8 mouse cellular contexts compared by ENCODE assay signal in genomic region chr2:148875335-148875811, GRCm38 (mm10). TPM values are rescaled to one million over a fixed set of nuclear protein-coding genes. Genes with fewer than 3 reads are reported as not detected.
DNase-seq lines count a peak whose midpoint lies in the region; ATAC-seq and TF ChIP-seq lines count a peak whose summit lies in the region.

Gene Cst3 (minus strand): TSS chr2:148875692.

- H3K4me3 ChIP-seq in ES-Bruce4 (ENCODE audit: low read depth, low read length), result peak within 1 kb of the TSS; percentile 96
- H3K4me3 ChIP-seq in forebrain, embryonic 15.5 days, result peak within 1 kb of the TSS; percentile 100
- H3K4me3 ChIP-seq in lung, adult 2 months (replicated peaks; ENCODE audit: extremely low read depth, low read depth, low read length), result peak within 1 kb of the TSS; percentile 88

- H3K27ac ChIP-seq in ES-Bruce4 (ENCODE audit: insufficient read depth, low read length), result peak within 1 kb of the TSS; percentile 92
- peak within 1 kb of the TSS; percentile 92 for H3K27ac ChIP-seq in forebrain, embryonic 15.5 days (replicated peaks)

- peak within 1 kb of the TSS; percentile 64 for H3K9ac ChIP-seq in ES-Bruce4 (ENCODE audit: low read depth, poor library complexity, severe bottlenecking)
- peak within 1 kb of the TSS; percentile 96 for H3K9ac ChIP-seq in forebrain, embryonic 15.5 days (replicated peaks)

- peaks cover 4% of the 10 kb centered on the region for H3K4me1 ChIP-seq in ES-Bruce4 (ENCODE audit: control insufficient read depth, insufficient read depth, low read length)
- H3K4me1 ChIP-seq in forebrain, embryonic 15.5 days, result peaks cover 30% of the 10 kb centered on the region
- peaks cover 33% of the 10 kb centered on the region for H3K4me1 ChIP-seq in lung, adult 2 months (ENCODE audit: control insufficient read depth, insufficient read depth, low read length)

- under 1% methylated on average over 18 of the region's 19 CpGs for WGBS in forebrain, embryonic 15.5 days
- WGBS in lung, adult 2 months, result 0% methylated on average over 19 of the region's 19 CpGs

- peak; percentile 82 for DNase-seq in cerebellum, adult 11 months
- peak; percentile 94 for DNase-seq in heart, postnatal 25 days (ENCODE audit: low spot score)
- DNase-seq in layer of hippocampus, adult 18-20 months (ENCODE audit: low spot score in 2 of 2), result peak; percentile 85 to 91
- DNase-seq in lung, adult 2 months, result peak; percentile 93
- peak; percentile 84 to 87 for DNase-seq in thymus, adult 18-20 months

- H3K4me2 ChIP-seq in forebrain, embryonic 15.5 days (replicated peaks), result peak within 1 kb of the TSS; percentile 56

- TF ChIP-seq EP300 in ES-Bruce4 (IDR thresholded peaks at IDR 0.05; ENCODE audit: insufficient read depth, low read depth, low read length), result peak; percentile 85

- no peaks in the 10 kb centered on the region for H3K27me3 ChIP-seq in ES-Bruce4 (ENCODE audit: control insufficient read depth, insufficient read depth, low read length, poor library complexity, severe bottlenecking)
- H3K27me3 ChIP-seq in forebrain, embryonic 15.5 days, result no peaks in the 10 kb centered on the region

- H3K36me3 ChIP-seq in ES-Bruce4 (ENCODE audit: control insufficient read depth, insufficient read depth, low read length, poor library complexity, severe bottlenecking), result peaks cover 13% of the 10 kb centered on the region; the same call in 1 of the 2 replicates
- H3K36me3 ChIP-seq in forebrain, embryonic 15.5 days, result peaks cover 17% of the 10 kb centered on the region

- ATAC-seq in forebrain, embryonic 15.5 days (replicated peaks), result peak; percentile 95
- peak; percentile 89 for ATAC-seq in neutrophil, adult 5-6 weeks (ENCODE audit: extremely low read depth, insufficient number of reproducible peaks, low FRiP score, poor library complexity, severe bottlenecking)

- H3K9me3 ChIP-seq in ES-Bruce4 (replicated peaks; ENCODE audit: control insufficient read depth, insufficient read depth, low read length, poor library complexity, severe bottlenecking), result no peaks in the 10 kb centered on the region
- H3K9me3 ChIP-seq in forebrain, embryonic 15.5 days, result no peaks in the 10 kb centered on the region

- TF ChIP-seq CTCF in ES-Bruce4 (IDR thresholded peaks at IDR 0.05; ENCODE audit: low read depth, low read length), result no peak
- TF ChIP-seq CTCF in lung, adult 2 months (IDR thresholded peaks at IDR 0.05; ENCODE audit: insufficient read depth, low read length), result no peak

- peak; percentile 80 for TF ChIP-seq POLR2A in ES-Bruce4 (IDR thresholded peaks at IDR 0.05; ENCODE audit: insufficient read depth, low read length)
- TF ChIP-seq POLR2A in lung, adult 2 months (IDR thresholded peaks at IDR 0.05; ENCODE audit: borderline replicate concordance, extremely low read depth, low read depth, low read length), result peak; percentile 96

- intact Hi-C loops in heart, postnatal 25 days (cut with DNase I), result loop anchor here (2.0 kb wide), 2 partner anchors 19 to 25 kb away; no protein-coding TSS in a partner anchor

RNA-seq across cellular contexts. Expression of gene Cst3, which starts in this region (rescaled TPM):
- 299 and 318 TPM in 2 replicates for polyA plus RNA-seq in ES-Bruce4 (2011; ENCODE audit: insufficient read depth, insufficient read length, low read depth, missing spikeins)
- 461 and 495 TPM in 2 replicates for polyA plus RNA-seq in forebrain, embryonic 15.5 days (2015; fragmentation: Nextera tagmentation; extraction: Ambion mirVana)
- total RNA-seq in heart, postnatal 25 days (2021), result 1,000 to 10,000 TPM in 1 of 2 experiments, 100 to 1,000 TPM in 1; 940 to 1,010 TPM
- total RNA-seq in layer of hippocampus, adult 18-20 months (2021), result 1,000 to 10,000 TPM; 2,533 to 2,626 TPM
- 1,892 and 2,105 TPM in 2 replicates for polyA plus RNA-seq in lung, adult 2 months (2012; rRNA removed)
- 355 and 365 TPM in 2 replicates for total RNA-seq in neutrophil, adult 5-6 weeks (2017)

Comparison
In these comparisons a context has a peak if more than half of its experiments do, and no peak if none do; other contexts are left out.
1. Peak in every context shown above with its lines: DNase-seq, ATAC-seq, H3K4me3 ChIP-seq and H3K27ac ChIP-seq.